Mouse (Mus musculus) spleen, adult 2 months (tissue): ENCODE data around the gene Nenf.

ENCODE experiments used
- CTCF ChIP-seq: fragments of 200-500 bp; IDR thresholded peaks from 2 replicates; pipeline ENCODE4 v1.5.1; 2011; ENCODE audit warnings: mild to moderate bottlenecking, inconsistent platforms; ENCODE audit not compliant: insufficient read depth, insufficient read length, insufficient replicate concordance; ENCODE audit errors: extremely low read depth
- POLR2A ChIP-seq: fragments of 200-500 bp; IDR thresholded peaks from 2 replicates; pipeline ENCODE4 v1.6.1; 2011; ENCODE audit warnings: low read depth, low read length, inconsistent platforms

DNA sequence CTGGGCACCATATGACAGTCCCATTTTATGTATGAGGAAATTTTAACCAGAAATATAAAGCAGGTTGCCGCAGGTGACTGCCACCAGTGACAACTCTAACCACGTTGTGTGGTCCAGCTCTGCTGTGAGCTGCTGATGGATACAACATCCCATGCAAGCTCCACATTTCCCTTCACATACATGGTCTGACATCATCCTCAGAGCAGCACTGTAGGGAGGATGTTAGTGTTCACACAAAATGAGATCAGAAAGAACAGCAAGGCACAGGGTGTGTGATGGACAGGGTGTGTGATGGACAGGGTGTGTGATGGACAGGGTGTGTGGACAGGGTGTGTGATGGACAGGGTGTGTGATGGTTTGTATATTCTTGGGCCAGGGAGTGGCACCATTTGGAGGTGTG, 24.9 kb downstream of the Nenf start:
- TF ChIP-seq CTCF, result no peak
- TF ChIP-seq POLR2A, result no peak
